Mouse (Mus musculus): ENCODE results near the gene Zfp746.

DNA sequence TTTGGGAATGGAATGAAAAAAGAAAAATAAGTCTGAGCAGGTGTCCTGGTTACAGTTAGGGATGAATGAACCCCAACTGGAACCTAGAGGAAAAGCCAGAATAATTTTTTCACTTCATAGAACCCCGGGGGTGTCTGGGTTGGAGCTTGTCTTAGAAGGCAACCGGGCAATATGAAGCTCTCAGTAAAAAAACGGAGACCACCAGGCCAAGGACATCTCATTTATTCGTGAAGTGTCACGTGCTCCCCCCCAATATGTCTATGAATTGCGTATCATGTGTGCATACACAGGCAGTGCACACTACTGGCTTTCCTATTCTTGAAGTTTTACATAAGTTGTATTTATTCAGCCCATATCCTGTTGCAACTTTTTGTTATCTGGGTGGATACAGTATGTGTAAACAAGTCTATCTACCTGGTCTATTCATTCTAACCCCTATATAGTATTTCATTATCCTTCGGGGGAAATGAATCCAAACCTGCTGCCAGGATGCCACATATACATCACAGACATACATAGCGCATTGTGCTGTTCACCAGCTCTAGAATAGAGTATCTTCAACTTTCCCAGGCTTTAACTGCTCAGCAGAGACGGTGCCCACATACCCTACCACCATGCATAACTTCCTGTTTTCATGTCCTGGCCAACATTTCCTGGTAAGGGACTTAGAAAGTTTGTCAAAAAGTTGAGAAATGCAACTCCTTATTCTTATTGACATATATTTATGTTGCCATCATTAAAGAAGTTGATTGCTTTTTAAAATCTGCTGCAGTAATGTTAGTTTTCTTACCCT is 36.9 kb downstream of the Zfp746 start:
- no peak for TF ChIP-seq CTCF (IDR thresholded peaks at IDR 0.05; ENCODE audit: low read depth, low read length)
- TF ChIP-seq POLR2AphosphoS5 (IDR thresholded peaks at IDR 0.05; ENCODE audit: insufficient replicate concordance, low read depth, low read length): no peak
- no peak for TF ChIP-seq TAL1 (conservative IDR thresholded peaks at IDR 0.05; ENCODE audit: low read depth, low read length)
